Mouse (Mus musculus) retina, postnatal 7 days (tissue): ENCODE data around the gene Hist1h3g.
"Not testable (repeated sequence)": the region's sequence is repeated elsewhere in the genome, so short reads cannot be mapped to it uniquely, and the experiment has no call there.

Experiments used
- DNase-seq: peaks from one replicate; pipeline ENCODE4 v3.0.0-alpha.2; 2012; ENCODE audit warnings: low read depth, low spot score

Gene Hist1h3g

DNA sequence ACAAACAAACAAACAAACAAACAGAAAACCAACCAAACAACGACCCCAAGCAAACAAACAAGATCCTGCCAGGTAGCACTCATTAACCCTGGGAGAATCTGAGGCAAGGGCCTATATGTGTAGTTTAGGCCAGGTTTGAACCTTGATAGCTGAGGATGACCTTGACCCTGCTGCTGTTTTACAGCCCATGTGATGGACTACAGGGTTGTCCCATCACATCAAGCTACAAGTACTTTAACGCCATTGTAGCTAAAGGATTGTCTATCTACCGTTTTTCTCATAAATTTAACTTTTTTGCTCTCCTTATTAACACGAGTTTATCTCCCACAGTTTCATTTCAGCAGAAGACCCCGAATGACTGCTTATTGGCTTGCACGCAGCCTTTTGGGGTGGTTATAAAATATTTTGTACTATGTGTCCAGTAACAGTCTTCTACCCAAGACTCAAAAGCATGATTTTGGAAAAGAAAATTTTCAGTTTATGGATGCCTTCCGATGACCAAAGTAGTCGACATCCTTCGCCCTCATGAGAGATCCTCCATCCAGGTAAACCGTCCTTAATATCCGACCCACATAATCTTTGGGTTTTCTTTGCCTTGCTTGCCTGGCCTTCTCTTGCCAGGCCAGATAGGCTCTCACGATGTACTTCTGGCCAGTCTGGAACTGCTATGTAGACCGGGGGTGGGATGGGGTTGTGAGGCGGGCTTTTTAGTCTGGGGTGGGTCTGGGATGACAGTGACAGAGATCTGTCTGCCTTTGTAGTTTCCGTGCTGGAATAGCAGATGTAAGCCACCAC, 19.2 kb upstream of the Hist1h3g start:
- DNase-seq = no peak

DNA sequence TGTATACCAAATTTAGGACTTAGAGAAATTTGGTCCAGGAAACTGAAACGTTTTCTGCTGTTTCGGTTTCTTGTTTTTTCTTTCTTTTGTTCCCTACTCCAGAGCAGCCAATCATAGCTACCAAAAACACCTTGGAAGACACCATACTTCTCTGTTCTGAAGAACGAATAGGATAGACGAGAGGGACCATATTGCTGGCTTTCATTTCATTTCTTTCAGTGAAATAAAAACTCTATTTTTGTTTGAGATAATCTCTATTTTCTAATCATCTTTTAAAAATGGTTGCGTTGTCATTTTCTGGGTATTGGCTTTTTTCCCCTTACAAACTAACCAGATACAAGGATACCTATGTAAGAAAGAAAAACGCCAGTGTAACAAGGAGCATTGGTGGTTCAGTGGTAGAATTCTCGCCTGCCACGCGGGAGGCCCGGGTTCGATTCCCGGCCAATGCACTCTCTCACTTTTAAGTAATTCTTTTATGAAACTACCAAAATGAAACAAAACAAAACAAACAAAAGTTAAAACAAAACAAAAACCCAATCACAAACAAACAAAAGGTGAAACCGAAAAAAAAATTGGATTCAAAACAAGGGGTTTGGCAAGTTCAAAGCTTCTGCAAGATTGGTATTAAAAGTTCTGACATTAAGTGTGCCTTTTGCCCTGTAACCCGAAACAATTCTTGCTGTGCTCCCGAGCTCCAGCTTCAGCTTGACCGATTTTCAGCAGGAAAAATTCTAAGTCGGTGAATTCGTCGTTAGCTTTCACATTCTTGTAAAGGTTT, 18.2 kb upstream of the Hist1h3g start:
- DNase-seq = peak; percentile 74

DNA sequence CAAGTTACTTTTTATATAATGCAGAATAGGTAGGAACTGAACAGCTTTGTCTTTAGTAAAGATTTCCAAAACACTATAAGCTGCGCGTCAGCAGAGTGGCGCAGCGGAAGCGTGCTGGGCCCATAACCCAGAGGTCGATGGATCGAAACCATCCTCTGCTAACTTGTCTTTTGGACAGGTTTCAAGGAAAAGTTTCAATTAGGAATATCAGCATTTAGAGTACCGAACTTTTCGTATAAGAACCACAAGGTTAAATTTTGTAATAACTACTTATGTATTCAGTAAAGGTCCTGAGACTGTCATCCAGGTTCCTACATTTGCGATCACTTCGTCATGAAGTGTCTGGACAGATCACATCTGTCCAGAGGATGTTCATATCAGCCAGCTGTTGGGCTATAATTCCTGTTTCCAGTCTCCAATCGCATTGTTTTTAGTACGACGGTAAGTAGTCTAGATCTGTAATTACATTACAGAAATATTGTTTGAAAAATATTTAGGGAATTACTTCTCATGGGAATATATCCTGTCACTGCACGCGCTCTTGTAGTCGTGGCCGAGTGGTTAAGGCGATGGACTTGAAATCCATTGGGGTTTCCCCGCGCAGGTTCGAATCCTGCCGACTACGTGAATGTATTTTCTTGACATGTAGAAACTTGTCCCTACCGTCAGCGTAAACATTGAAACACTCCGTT, 17.5 kb upstream of the Hist1h3g start:
- DNase-seq = no peak

DNA sequence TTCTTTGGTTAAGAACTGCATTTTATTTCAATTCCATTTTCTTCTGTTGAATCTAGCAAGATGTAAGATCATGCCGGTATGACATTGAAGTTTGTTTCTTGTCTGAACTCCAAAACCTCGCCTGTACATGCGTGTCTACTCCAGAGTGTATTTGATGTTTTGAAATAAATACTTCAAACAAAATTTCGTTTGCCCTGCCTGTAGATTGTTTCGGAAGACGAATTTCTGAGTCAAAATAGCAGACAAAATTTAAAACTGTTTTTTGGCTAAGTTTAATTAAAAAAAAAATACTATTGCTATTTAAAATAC, 17.0 kb upstream of the Hist1h3g start:
- DNase-seq = no peak

DNA sequence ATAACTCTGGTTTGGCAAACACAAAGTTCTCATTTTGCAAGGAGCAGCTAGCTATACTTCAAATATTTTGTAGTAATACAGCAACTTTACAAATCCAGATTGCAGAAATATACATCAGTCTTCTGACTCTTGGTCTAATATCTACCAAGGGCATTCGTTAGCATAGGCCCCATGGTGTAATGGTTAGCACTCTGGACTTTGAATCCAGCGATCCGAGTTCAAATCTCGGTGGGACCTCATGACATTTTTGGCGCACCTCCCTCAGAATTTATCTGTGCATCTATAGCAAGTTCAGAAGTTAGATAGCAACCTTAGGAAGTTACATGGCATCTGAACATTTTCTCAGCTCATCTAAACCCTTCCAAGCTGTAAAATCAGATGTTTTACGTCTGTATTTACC, 16.3 kb upstream of the Hist1h3g start:
- DNase-seq = peak; percentile 74

GRCm38 (mm10) chr13:23519416-23519815, 15.8 kb upstream of the Hist1h3g start:
- no peak for DNase-seq

DNA sequence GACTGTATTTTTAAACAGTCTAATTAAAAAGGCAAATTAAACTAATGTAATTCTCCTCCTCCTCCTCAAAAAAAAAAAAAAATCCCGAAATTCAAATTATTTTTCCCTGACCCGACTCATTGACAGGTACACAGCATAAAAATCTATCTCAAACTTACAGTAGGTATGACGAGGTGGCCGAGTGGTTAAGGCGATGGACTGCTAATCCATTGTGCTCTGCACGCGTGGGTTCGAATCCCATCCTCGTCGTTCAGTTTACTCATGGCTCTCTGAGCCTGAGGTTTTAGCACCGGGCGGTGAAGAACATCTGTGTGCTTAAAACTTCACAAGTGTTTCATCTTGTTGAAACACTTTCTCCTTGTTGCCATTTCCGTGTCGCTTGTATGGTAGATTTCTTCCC, 13.5 kb upstream of the Hist1h3g start:
- no peak for DNase-seq

- DNase-seq = no peak
Observed at GRCm38 (mm10) chr13:23523976-23524375, 11.2 kb upstream of the Hist1h3g start.

- no peak for DNase-seq
Observed at GRCm38 (mm10) chr13:23524654-23525053, 10.6 kb upstream of the Hist1h3g start.

DNA sequence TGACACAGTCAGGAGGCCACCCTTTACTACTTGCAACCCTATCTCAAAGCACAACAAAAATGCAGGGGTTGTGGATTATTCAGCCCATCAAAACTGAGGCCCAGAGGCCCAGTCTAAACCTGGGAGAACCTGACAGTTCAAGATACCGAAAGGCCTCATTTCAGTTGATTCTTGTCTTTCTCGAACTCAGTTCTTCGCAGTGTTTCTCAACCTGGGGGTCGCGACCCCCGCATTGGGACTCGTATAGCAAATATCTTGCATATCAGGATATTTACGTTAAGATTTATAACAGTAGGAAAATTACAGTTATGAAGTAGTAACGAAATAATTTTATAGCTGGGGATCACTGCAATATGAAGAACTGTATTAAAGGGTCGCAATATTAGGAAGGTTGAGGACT, 9.3 kb upstream of the Hist1h3g start:
- no peak for DNase-seq

DNA sequence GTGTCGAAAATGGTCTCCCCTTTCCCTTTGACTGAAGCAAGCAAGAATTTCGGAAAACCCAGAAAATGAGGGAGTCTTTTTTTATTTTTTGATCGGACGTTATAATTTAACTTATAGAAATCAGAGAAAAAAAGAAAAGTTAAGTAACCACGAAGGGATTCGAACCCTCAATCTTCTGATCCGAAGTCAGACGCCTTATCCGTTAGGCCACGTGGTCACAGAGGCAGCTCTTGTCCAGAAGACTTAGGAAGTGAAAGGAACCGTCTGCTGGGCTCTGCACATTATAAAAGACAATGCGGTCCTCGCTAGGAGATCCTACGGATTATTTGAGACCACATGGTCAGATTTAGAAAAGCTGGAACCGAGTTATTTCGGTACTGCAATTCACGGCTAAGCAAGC, 8.9 kb upstream of the Hist1h3g start:
- peak; percentile 93 for DNase-seq

- no peak for DNase-seq
Observed at GRCm38 (mm10) chr13:23529005-23529404, 6.2 kb upstream of the Hist1h3g start.

DNA sequence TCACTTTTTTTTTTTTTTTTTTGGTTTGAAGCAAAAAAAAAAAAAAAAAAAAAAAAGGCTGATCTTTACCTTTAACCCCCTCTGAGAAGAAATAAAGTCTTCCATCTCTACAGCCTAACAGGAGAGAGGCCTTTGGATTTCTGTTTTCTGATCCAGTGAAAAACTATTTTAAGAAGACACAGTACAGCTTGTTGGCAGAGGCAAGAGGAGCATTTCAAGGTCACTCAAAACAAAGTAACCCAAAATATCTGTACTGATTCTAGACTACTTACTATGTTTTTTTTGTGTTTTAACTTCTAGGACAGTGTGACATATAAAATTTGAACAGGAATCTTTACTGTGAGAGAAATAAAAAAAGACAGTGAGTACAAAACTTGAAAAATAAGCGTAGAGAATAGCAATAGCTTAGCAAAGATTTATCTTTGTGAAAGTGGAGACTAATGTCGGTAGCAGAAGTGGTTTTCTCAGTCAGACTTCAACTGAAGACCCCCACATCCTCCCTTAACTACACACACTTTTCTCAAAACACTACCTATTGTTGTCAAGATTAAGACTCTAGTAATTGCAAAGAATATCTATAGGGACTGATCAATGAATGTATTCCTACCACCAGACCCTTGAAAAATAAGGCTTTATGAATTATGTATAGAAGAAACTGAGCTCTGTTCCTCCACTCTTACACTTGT, 5.6 kb upstream of the Hist1h3g start:
- DNase-seq = no peak

GRCm38 (mm10) chr13:23530181-23530900, 4.9 kb upstream of the Hist1h3g start:
- DNase-seq = no peak

DNA sequence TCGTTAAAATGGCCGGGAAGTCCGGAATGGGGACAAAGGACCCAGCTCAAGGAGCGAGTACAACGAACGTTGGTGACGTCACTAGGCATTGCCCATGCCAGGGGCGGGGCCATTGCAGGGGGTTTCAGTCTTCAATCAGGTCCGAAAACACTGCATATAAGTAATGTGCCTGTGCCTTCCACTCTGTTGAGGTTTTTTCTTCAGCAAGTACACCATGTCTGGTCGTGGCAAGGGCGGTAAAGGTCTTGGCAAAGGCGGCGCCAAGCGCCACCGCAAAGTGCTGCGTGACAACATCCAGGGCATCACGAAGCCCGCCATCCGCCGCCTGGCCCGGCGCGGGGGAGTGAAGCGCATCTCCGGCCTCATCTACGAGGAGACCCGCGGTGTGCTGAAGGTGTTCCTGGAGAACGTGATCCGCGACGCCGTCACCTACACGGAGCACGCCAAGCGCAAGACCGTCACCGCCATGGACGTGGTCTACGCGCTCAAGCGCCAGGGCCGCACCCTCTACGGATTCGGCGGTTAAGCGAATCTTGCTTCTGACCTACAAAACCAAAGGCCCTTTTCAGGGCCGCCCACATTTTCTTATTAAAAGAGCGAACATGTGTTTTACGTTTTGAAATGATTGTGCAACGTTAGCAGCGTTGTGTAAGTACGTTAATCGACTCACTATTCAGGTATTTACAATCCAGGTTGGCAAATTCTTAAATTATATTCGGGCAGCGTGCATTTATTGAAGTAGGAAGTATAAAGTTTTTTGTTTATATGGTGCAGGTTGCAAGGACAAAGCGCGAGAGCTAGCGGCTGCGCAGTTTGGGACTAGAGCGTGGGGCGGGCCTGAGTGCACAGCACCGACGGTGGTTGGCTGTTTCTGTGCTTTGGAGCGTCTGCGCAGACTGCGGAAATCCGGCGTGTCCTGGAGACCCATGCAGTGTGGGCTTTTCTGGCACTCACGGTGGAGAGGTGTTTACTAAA, 4.0 kb upstream of the Hist1h3g start, which contains the start of gene Hist1h4h:
Hist1h4h (plus strand) TSS at position 150 of the 975 bp plus-strand sequence.
- DNase-seq = peak; percentile 92

DNA sequence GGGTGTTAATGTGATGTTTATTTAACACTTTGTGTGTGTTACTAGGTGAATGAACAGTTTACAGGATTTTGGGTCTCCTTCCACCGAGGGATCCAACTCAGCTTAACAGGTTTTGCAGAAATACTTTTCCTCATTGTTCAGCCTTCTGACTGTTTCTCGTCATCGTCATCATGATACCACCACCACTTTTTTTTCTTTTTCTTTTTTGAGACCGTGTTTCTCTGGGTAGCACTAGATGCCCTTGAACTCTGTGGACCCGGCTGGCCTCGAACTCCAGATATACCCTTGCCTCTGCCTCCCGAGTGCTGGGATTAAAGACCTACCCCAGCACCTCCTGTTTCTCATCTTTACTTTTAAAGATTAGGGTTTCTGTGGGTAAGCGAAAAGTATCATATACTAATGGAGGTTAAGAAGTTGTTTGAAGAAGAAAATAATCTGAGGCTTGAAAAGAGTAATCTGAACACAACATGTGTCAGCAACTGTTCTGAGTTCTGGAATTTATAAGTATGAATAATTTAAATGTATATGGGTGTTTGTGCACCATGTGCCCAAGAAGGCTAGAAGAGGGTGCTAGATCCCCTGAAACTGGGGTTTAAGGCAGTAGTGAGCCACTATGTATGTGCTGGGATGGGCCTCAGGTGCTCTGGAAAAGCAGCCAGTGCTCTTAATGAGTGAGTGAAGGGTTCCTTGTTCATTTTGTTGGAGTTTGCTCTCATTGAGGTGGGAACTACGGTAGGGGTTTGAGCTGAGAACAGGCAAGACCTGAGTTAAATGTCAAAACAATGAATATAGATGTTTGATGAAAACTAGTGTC, 2.8 kb upstream of the Hist1h3g start:
- DNase-seq = no peak

- DNase-seq = not testable (repeated sequence)
Observed at GRCm38 (mm10) chr13:23533560-23534367, 1.5 kb upstream of the Hist1h3g start, which contains the start of gene Hist1h2af. Hist1h2af (plus strand) TSS chr13:23533906.
